Mouse (Mus musculus): Measurements from ENCODE around the gene Sox12.
A peak's percentile ranks its signal among the peaks of the same experiment; 100 is the strongest.

The Sox12 gene

GRCm38 (mm10) chr2:152398691-152399090 lies 828 bp upstream of the Sox12 start:
- peak; percentile 74 to 81 for DNase-seq

- peak; percentile 67 to 76 for DNase-seq
Observed at GRCm38 (mm10) chr2:152397004-152397589, 766 bp downstream of the Sox12 start.

- DNase-seq: peak; percentile 64 to 73
Observed at GRCm38 (mm10) chr2:152396110-152397003, 1.5 kb downstream of the Sox12 start.

- DNase-seq: no peak
Observed at GRCm38 (mm10) chr2:152395271-152395920, 2.5 kb downstream of the Sox12 start.

GRCm38 (mm10) chr2:152393225-152394017 lies 4.4 kb downstream of the Sox12 start:
- DNase-seq: no peak

GRCm38 (mm10) chr2:152392786-152393185 lies 5.1 kb downstream of the Sox12 start:
- DNase-seq: no peak

- DNase-seq: no peak
Observed at GRCm38 (mm10) chr2:152384191-152384590, 13.7 kb downstream of the Sox12 start.

- no peak for DNase-seq
Observed at GRCm38 (mm10) chr2:152376345-152376741, 21.5 kb downstream of the Sox12 start, which contains the start of gene Nrsn2. Nrsn2 (minus strand) TSS chr2:152376638.

- no peak for DNase-seq
Observed at GRCm38 (mm10) chr2:152375652-152376344, 22.1 kb downstream of the Sox12 start.

GRCm38 (mm10) chr2:152373547-152373946 lies 24.3 kb downstream of the Sox12 start:
- DNase-seq: no peak

- no peak for DNase-seq
Observed at GRCm38 (mm10) chr2:152372661-152373060, 25.2 kb downstream of the Sox12 start.

GRCm38 (mm10) chr2:152372104-152372503 lies 25.8 kb downstream of the Sox12 start:
- DNase-seq: peak; percentile 38 to 57

- DNase-seq: peak; percentile 63 to 67
Observed at GRCm38 (mm10) chr2:152368532-152369140, 29.2 kb downstream of the Sox12 start.

- DNase-seq: no peak
Observed at GRCm38 (mm10) chr2:152367917-152368316, 29.9 kb downstream of the Sox12 start.

- peak; percentile 58 to 66 for DNase-seq
Observed at GRCm38 (mm10) chr2:152363245-152364147, 34.4 kb downstream of the Sox12 start.

GRCm38 (mm10) chr2:152361193-152361592 lies 36.7 kb downstream of the Sox12 start:
- no peak for DNase-seq

GRCm38 (mm10) chr2:152360271-152360775 lies 37.5 kb downstream of the Sox12 start:
- DNase-seq: peak; percentile 29 to 52

- peak in 1 of 2 experiments; percentile 43 for DNase-seq
Observed at GRCm38 (mm10) chr2:152359616-152360015, 38.2 kb downstream of the Sox12 start.

GRCm38 (mm10) chr2:152358977-152359376 lies 38.9 kb downstream of the Sox12 start:
- peak; percentile 36 to 38 for DNase-seq

- no peak for DNase-seq
Observed at GRCm38 (mm10) chr2:152357254-152357653, 40.6 kb downstream of the Sox12 start.

All from thymus, postnatal 36 days (tissue).